Mouse (Mus musculus) urinary bladder, postnatal 36 days (tissue): ENCODE data around the gene Yipf4.
"Not testable (repeated sequence)": the region's sequence is repeated elsewhere in the genome, so short reads cannot be mapped to it uniquely, and the experiment has no call there.

Experiments used
- DNase-seq, 2 experiments: peaks; one replicate each; pipeline ENCODE4 v3.0.0; 2022; ENCODE audit warnings: low spot score in 2 of 2, mixed read lengths in 1 of 2

The Yipf4 gene

GRCm38 (mm10) chr17:74489024-74489900 is at the start of gene Yipf4:
Yipf4 (plus strand) TSS chr17:74489493.
- DNase-seq: peak; percentile 97 to 98

GRCm38 (mm10) chr17:74440486-74440885 is 48.8 kb upstream of the Yipf4 start:
- no peak for DNase-seq

- DNase-seq: no peak
These were observed 39.5 kb upstream of the Yipf4 start for GRCm38 (mm10) chr17:74449776-74450175.

DNA sequence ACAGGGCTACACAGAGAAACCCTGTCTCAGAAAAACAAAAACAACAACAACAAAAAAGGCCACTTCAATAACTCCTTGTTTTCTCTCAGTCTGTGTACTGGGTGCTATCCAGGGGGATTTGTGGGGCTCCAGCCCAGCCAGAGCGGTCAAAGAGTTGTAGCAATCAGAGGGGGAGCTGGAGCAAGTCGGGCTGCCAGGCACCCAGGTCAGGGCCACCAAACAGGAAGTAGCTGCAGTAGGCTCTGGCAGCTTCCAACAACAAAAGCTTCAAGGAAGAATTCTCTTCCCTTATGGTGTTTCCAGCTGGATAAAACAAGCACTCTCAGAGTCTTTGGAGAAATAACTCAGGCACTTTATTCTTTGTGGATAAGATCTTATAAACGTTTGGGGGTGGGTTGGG is 35.4 kb upstream of the Yipf4 start:
- no peak for DNase-seq

DNA sequence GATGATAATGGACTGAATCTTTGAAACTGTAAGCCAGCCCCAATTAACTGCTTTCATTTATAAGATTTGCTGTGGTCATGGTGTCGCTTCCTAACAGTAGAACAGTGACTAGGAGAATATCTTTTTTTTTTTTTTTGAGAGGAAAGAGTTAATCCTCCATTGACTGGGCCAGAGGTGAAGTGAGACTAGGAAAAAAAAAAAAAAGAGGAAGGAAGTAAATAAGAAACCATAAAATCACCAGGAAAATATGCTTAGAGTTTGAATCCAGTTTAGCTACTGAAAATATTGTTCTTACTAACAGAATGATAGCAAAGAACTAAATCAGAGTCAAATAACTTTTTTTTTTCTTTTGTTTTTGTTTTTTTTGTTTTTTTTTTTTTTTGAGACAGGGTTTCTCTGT is 34.6 kb upstream of the Yipf4 start:
- DNase-seq: no peak

GRCm38 (mm10) chr17:74455426-74455825 is 33.9 kb upstream of the Yipf4 start:
- no peak for DNase-seq

DNA sequence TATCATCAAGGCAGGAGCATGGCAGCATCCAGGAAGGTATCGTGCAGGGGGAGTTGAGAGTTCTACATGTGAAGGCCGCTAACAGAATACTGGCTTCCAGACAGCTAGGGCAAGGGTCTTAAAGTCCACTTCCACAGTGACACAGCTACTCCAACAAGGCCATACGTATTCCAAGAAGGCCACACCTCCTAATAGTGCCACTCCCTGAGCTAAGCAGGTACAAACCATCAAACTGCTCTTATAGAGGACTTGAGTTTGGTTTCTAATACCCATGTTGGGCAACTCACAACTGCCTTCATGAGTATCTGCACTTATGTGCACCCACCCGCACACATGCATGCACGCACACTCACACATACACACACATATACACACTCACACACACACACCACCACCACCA is 32.5 kb upstream of the Yipf4 start:
- DNase-seq: no peak

DNA sequence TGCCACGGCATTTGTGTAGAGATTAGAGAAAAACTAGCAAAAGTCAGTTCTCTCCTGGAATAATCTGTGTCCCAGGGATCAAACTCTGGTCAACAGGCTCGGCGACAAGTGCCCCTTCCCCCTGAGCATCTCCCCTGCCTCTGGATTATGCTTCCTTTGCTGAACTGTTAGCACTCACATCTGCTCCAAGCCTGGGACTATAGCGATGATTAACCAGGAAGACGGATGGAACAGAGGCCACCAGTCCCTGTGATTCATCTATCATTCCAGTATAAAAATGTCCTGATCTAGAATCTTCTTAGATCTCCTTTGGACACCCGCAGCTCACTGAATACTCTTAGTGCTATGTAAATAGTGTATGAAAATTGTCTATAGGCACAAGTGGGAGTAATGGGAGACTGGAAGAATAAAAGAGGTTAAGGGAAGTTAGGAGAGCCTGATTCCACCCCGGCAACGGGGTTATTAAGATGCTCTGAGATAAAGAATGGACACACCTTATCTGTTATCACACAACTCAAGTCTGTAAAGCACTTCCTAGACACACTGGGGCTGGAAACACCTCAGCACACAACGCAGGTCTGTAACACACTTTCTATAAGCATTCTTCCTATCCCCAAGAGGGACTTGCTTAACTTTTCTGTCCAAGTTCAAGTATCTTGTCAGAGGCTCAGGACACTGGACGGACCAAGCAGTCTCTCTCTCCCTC is 31.2 kb upstream of the Yipf4 start:
- no peak for DNase-seq

GRCm38 (mm10) chr17:74458711-74459408 is 30.4 kb upstream of the Yipf4 start, which contains the start of gene Nlrc4:
Nlrc4 (minus strand) TSS chr17:74459142.
- no peak for DNase-seq

GRCm38 (mm10) chr17:74463510-74463909 is 25.8 kb upstream of the Yipf4 start:
- no peak for DNase-seq

DNA sequence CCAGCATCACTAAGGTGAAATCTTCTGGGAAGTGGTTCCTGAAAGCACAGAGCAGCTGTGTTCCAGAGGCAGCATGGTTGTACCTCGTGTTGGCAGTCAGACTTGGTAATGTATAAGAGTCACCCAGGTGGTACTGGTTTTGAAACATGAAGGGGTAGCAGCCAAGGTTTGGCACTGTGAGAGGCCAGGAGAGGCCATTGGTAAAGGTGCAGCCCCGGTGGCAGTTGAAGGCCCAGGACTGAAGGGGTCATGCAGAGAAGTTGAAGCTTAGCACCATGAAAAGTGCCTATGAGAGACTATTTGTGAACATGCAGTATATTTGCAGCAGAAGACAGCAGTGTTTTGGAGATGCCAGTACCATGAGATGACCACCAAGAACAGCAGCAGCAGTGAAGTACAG is 21.3 kb upstream of the Yipf4 start:
- not testable (repeated sequence) for DNase-seq

GRCm38 (mm10) chr17:74470133-74470532 is 19.2 kb upstream of the Yipf4 start:
- not testable (repeated sequence) for DNase-seq

DNA sequence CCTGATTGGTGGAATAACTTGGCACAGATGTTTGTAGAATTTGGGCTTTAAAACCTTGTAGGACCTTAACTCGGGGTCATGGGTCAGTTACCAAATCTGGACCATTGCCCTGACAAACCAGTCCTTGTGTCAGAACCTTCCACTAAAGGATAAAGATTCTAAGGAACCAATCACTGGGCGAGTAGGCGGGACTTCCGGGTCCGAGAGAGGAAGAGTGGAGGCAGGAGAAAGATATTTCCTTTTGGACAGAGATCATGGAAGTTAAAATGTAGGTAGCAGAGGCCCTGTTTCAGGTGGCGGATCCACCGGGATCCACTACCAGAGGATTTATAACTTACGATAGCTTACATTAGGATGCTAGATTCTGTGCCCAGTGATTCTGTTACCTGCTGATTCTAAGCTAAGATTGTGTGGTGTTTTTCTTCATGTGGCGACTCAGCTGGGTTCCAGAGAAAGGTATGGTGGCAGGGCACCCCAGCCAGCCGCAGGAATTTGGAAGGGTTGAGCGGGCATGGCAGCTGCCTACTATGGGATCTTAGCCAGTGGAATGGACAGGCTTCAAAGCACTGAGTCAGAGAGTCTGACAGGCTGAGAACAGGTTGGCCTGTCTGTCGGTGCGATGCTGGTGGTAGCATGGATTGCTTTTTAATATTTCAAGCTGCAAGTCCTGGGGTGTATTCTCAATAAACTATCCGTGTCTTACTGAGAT is 8.8 kb upstream of the Yipf4 start:
- DNase-seq: no peak

GRCm38 (mm10) chr17:74489901-74490220 is 568 bp downstream of the Yipf4 start:
- DNase-seq: no peak

DNA sequence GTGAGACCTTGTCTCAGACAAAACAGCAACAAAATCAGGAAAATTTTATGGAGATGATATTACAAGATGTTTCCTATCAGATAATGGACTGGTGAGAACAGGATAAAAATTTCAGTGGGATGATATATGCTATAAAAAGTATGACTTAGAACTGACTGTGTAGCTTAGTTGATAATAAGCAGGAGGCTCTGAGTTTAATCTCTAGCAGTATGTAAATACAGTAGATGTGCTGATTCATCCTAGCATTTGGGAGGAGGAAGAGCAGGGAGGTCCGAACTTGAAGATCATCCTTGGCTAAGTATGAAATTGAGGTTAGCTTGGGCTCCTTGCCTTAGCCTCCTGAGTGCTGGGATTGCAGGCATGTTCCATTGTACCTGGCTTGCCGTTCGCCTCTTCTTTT is 2.3 kb downstream of the Yipf4 start:
- no peak for DNase-seq

DNA sequence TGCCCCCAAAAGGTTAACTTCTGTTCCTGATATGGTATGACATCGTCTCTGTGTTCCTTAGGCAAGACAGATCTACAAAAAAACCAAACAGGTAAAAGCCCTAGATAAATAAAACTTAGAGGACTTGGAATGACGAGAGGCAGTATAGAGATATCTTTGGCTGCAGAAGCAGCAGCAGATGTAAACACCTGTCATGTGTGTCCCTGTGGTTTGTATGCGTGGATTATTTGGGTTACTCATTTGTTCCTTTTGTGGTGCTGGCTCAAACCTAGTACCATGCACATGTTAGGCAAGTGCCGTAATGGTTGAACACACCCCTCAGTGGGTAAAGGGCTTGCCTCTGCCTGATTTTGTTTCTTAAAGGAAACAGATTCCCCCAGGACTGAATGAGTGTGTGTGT is 10.9 kb downstream of the Yipf4 start:
- no peak for DNase-seq

DNA sequence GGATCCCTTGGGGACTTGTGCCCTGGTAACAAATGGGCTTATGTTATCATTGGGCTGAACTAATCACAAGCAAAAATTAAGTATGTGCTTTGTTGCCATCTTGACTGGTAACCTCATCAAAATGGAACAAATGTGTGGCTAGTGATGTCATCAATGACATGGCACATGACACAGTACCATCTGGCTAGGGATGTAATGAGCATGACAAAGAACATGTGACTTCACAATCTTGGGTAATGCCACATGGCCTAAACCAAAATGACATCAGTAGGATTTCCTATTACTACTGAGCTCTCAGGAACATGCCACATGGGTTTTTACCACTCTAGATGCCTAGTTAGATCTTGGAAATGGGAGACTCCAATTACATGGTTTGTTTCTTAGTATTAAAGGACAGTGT is 11.8 kb downstream of the Yipf4 start:
- no peak for DNase-seq

- no peak for DNase-seq
These were observed 18.6 kb downstream of the Yipf4 start for GRCm38 (mm10) chr17:74507934-74508333.

GRCm38 (mm10) chr17:74508600-74508999 is 19.3 kb downstream of the Yipf4 start:
- no peak for DNase-seq

- DNase-seq: no peak
These were observed 23.0 kb downstream of the Yipf4 start for GRCm38 (mm10) chr17:74512308-74512707.

GRCm38 (mm10) chr17:74522797-74523723 is 33.8 kb downstream of the Yipf4 start:
- DNase-seq: no peak
